Mouse (Mus musculus): ENCODE results near the gene Gm5148. TPM values are rescaled to one million over a fixed set of nuclear protein-coding genes. Genes with fewer than 3 reads are reported as not detected.

Gene Gm5148
- polyA plus RNA-seq, 1 experiment from 2014 or later = 5.6 TPM

DNA sequence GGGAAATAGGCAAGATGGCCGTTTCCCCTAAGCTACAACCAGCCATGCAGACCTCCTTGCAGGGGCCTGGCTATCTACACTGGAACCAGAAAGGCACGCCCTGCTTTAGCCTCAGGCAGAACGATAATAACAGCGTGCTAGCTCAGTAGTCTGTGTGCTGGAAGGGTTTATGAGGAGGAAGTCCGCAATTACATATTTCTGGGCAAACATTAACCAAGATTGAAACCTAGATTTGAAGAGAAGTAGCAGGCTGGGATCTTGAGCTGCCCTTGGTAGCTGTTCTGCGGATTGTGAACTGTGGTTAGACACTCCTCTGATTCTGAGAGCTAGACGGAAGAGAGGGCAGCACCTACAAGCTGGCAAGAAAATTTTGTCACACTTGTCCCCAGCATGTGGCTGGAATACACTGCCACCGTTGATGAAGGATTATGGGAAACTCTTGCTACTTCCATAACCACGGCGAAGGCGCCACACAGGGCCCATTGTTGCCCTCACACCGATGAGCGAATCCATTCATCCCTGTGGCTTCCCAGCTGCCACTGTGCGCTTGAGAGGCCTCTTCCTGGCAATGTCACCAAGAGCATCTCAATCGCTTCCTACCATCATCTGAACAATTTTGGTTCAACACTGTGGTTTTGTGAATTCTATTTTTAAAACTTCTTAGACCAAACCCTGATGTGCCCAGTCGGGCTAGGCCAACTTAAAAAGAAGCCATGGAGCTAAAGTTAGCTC is 23.9 kb upstream of the Gm5148 start:
- 84% methylated on average over 16 of the region's 16 CpGs for WGBS
- H3K4me1 ChIP-seq (ENCODE audit: control insufficient read depth, insufficient read depth, low read length) = no peaks in the 10 kb centered on the region
- no peaks in the 10 kb centered on the region for H3K9me3 ChIP-seq (ENCODE audit: control insufficient read depth, low read length)
- no peak overlapping the region for H3K4me2 ChIP-seq (ENCODE audit: low read depth, severe bottlenecking)
- ATAC-seq (ENCODE audit: insufficient number of reproducible peaks, low FRiP score, low TSS enrichment, low read depth) = no peak
- no peaks in the 10 kb centered on the region for H3K36me3 ChIP-seq (ENCODE audit: control insufficient read depth, insufficient read depth, low read length)
- H3K27ac ChIP-seq (replicated peaks; ENCODE audit: low read depth, low read length) = no peak overlapping the region
- H3K9ac ChIP-seq (ENCODE audit: low read length) = no peak overlapping the region
- no peak overlapping the region for H3K4me3 ChIP-seq (ENCODE audit: low read depth, low read length)
- no peaks in the 10 kb centered on the region for H3K27me3 ChIP-seq (ENCODE audit: control insufficient read depth, insufficient read depth, low read length)
- DNase-seq (ENCODE audit: low spot score) = no peak

DNA sequence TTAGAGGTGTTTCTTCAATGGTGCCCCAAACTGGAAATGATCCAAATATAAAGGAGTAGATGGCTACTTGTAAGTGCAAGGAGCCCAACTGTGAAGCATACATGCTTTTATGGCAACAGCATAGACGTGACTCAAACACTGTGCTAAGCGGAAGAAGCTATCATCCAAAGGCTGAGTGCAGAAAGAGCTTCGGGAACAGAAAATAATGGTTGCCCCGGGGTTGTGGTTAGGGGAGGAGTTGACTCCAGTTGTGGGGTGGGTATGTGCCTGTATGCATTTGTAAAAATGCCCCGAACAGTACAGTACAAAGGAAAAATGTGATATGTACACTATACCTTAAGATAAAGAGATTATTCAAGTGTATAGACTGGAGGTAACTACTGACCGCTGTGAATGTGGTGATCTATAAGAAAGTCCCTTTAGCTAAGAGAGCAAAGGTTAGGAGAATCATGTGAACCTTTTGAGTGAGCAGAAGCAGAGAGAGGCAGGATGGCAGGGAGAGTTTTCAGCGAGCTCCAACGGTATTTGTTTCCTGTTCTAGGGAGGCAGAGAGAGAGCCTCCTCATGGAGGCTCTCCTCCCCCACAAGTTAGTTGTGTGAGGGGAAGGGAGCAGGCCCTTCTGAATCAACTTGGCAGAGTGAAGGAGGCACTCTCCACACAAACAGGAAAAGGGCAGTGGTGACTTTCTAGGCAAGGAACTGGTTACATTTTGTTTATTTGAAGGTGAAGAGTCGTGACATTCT is 23.1 kb upstream of the Gm5148 start:
- H3K4me3 ChIP-seq (ENCODE audit: low read depth, low read length) = no peak overlapping the region
- H3K9me3 ChIP-seq (ENCODE audit: control insufficient read depth, low read length) = no peaks in the 10 kb centered on the region
- no peak for ATAC-seq (ENCODE audit: insufficient number of reproducible peaks, low FRiP score, low TSS enrichment, low read depth)
- H3K36me3 ChIP-seq (ENCODE audit: control insufficient read depth, insufficient read depth, low read length) = no peaks in the 10 kb centered on the region
- no peak overlapping the region for H3K4me2 ChIP-seq (ENCODE audit: low read depth, severe bottlenecking)
- DNase-seq (ENCODE audit: low spot score) = no peak
- H3K4me1 ChIP-seq (ENCODE audit: control insufficient read depth, insufficient read depth, low read length) = no peaks in the 10 kb centered on the region
- no peak overlapping the region for H3K9ac ChIP-seq (ENCODE audit: low read length)
- H3K27ac ChIP-seq (replicated peaks; ENCODE audit: low read depth, low read length) = no peak overlapping the region
- whole genome bisulfite sequencing = 85% methylated on average over 9 of the region's 9 CpGs
- H3K27me3 ChIP-seq (ENCODE audit: control insufficient read depth, insufficient read depth, low read length) = no peaks in the 10 kb centered on the region

DNA sequence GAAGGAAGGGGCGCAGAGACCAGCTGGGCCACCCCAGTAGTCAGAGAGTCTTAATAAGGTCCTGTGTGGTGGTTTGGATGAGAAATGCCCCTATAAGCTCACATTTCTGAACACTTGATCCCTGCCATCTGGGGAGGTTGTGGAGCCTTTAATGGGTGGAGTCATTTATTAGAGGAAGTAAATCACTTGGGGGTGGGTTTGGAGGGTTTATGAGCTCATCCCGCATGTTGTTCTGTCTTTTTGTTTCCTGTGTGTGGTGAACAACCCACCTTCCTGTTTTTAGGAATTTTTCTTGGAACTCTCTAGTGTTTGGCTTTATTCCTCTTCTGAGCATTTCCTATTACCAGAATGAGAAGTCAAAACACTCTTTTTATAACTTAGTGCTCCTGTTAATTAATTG is 19.8 kb upstream of the Gm5148 start:
- Histone ChIP-seq H3K4me3 (ENCODE audit: low read depth, low read length) (no peak overlapping the region), H3K27ac (replicated peaks; ENCODE audit: low read depth, low read length) (no peak overlapping the region), H3K4me1 (ENCODE audit: control insufficient read depth, insufficient read depth, low read length) (no peaks in the 10 kb centered on the region), H3K27me3 (ENCODE audit: control insufficient read depth, insufficient read depth, low read length) (no peaks in the 10 kb centered on the region), H3K36me3 (ENCODE audit: control insufficient read depth, insufficient read depth, low read length) (no peaks in the 10 kb centered on the region), H3K9ac (ENCODE audit: low read length) (no peak overlapping the region), H3K4me2 (ENCODE audit: low read depth, severe bottlenecking) (no peak overlapping the region), H3K9me3 (ENCODE audit: control insufficient read depth, low read length) (no peaks in the 10 kb centered on the region)
- WGBS = 44% methylated on average over 2 of the region's 2 CpGs
- DNase-seq (ENCODE audit: low spot score) = no peak
- no peak for ATAC-seq (ENCODE audit: insufficient number of reproducible peaks, low FRiP score, low TSS enrichment, low read depth)

DNA sequence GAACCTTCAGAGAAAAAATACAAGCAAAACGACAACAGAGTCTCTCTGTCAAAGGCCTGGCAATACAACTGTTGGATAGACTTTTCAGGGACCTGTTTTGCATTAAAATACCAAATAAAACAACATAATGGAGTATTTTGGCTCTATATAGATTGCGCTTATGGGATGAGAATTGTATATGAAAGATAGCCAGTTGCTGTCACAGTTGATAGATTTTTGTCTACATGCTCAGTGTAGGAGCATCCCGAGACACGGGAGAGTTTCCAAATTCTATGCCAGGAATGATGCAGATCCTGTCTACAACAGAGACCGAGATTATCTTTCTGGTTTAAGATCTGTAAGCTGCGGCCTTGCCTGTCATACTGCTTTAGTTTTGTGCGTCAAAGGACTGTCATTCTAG is 15.7 kb upstream of the Gm5148 start:
- Histone ChIP-seq H3K9ac (ENCODE audit: low read length) (no peak overlapping the region), H3K4me2 (ENCODE audit: low read depth, severe bottlenecking) (no peak overlapping the region), H3K36me3 (ENCODE audit: control insufficient read depth, insufficient read depth, low read length) (no peaks in the 10 kb centered on the region), H3K27me3 (ENCODE audit: control insufficient read depth, insufficient read depth, low read length) (no peaks in the 10 kb centered on the region), H3K4me3 (ENCODE audit: low read depth, low read length) (no peak overlapping the region), H3K9me3 (ENCODE audit: control insufficient read depth, low read length) (no peaks in the 10 kb centered on the region), H3K27ac (replicated peaks; ENCODE audit: low read depth, low read length) (no peak overlapping the region), H3K4me1 (ENCODE audit: control insufficient read depth, insufficient read depth, low read length) (no peaks in the 10 kb centered on the region)
- no peak for DNase-seq (ENCODE audit: low spot score)
- WGBS = 89% methylated on average over 7 of the region's 7 CpGs
- ATAC-seq (ENCODE audit: insufficient number of reproducible peaks, low FRiP score, low TSS enrichment, low read depth) = no peak

DNA sequence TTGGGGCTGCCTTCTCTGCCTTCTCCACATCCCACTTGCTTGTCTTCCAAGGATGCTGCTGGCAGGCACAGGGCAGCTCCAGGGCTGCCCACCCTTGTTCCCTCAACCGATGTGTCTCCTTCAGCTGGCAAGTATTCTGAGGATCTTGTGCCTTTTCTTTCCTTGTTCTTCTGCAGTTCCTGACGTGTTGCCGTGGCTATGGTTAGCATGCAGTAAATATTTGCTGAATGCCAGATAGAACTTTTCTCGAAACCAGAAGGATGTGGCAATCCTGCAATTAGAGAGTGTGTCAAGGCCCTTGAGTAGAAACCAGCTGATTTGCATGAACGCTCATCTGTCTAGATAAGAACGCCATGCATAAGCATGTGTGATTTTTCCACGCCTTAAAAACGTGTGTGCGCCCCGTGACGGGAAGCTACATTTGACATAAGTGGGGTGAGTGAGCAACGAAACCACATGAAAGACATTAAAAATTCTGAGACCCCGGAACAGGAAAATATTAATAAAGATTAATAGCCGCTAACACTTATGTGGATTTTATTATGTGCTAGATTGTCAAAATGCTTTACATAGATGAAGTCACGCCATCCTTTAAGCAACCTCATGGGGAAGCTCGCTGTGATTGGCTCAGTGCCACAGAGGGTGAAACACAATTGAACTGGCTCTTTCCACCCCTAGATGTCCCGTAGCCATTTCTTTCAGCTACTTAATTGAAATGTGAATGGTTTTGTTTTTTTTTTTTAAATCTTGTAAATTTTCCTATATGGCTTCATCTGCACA is 14.1 kb upstream of the Gm5148 start:
- DNase-seq (ENCODE audit: low spot score) (no peak), ATAC-seq (ENCODE audit: insufficient number of reproducible peaks, low FRiP score, low TSS enrichment, low read depth) (no peak)
- no peaks in the 10 kb centered on the region for H3K4me1 ChIP-seq (ENCODE audit: control insufficient read depth, insufficient read depth, low read length)
- WGBS = 87% methylated on average over 17 of the region's 17 CpGs
- H3K4me2 ChIP-seq (ENCODE audit: low read depth, severe bottlenecking) = no peak overlapping the region
- no peak overlapping the region for H3K4me3 ChIP-seq (ENCODE audit: low read depth, low read length)
- H3K9me3 ChIP-seq (ENCODE audit: control insufficient read depth, low read length) = no peaks in the 10 kb centered on the region
- no peak overlapping the region for H3K27ac ChIP-seq (replicated peaks; ENCODE audit: low read depth, low read length)
- no peaks in the 10 kb centered on the region for H3K27me3 ChIP-seq (ENCODE audit: control insufficient read depth, insufficient read depth, low read length)
- H3K36me3 ChIP-seq (ENCODE audit: control insufficient read depth, insufficient read depth, low read length) = no peaks in the 10 kb centered on the region
- H3K9ac ChIP-seq (ENCODE audit: low read length) = no peak overlapping the region

DNA sequence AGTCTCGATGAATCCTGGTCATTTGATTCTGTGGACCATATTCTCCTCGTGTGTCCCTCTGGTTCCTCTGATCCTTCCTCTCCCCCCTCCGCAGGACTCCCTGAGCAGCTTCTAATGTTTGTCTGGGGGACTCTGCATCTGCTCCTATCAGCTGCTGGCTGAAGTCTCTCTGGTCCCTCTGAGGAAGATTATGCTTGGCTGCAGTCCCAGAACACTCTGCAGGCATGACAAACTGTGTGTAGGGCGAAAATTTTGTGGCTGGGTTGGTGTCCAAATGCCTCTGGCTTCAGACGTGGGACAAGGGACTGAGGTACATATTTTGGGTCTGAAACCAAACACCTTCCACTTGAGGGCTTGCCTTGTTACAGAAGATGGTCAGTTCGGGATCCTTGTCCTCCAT is 13.1 kb upstream of the Gm5148 start:
- H3K4me1 ChIP-seq (ENCODE audit: control insufficient read depth, insufficient read depth, low read length) = no peaks in the 10 kb centered on the region
- ATAC-seq (ENCODE audit: insufficient number of reproducible peaks, low FRiP score, low TSS enrichment, low read depth) = no peak
- no peak overlapping the region for H3K27ac ChIP-seq (replicated peaks; ENCODE audit: low read depth, low read length)
- no peak overlapping the region for H3K4me3 ChIP-seq (ENCODE audit: low read depth, low read length)
- no peak for DNase-seq (ENCODE audit: low spot score)
- H3K4me2 ChIP-seq (ENCODE audit: low read depth, severe bottlenecking) = no peak overlapping the region
- no peak overlapping the region for H3K9ac ChIP-seq (ENCODE audit: low read length)
- 74% methylated on average over 6 of the region's 6 CpGs for WGBS
- no peaks in the 10 kb centered on the region for H3K36me3 ChIP-seq (ENCODE audit: control insufficient read depth, insufficient read depth, low read length)
- no peaks in the 10 kb centered on the region for H3K27me3 ChIP-seq (ENCODE audit: control insufficient read depth, insufficient read depth, low read length)
- no peaks in the 10 kb centered on the region for H3K9me3 ChIP-seq (ENCODE audit: control insufficient read depth, low read length)

DNA sequence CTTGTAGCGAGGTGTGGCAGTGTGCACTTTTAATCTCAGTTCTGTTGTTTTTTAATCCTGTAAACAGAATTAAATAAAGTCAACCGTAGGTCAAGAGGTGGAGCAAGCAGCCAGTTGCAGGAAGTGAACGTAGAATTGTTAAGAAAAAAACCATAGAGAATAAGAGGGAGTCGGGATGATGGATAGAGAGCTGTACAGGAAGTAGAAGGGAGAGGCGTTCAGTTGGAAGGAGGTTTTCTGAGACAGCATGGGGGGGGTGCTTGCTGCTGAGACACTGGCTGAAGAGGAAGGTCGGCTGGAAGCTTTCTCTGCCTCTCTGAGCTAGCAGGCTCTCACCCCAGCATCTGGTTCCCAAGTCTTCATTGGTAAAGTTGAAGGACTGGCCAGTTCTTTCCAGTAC is 10.9 kb upstream of the Gm5148 start:
- Histone ChIP-seq H3K9me3 (ENCODE audit: control insufficient read depth, low read length) (no peaks in the 10 kb centered on the region), H3K9ac (ENCODE audit: low read length) (no peak overlapping the region)
- 77% methylated on average over 6 of the region's 6 CpGs for WGBS

DNA sequence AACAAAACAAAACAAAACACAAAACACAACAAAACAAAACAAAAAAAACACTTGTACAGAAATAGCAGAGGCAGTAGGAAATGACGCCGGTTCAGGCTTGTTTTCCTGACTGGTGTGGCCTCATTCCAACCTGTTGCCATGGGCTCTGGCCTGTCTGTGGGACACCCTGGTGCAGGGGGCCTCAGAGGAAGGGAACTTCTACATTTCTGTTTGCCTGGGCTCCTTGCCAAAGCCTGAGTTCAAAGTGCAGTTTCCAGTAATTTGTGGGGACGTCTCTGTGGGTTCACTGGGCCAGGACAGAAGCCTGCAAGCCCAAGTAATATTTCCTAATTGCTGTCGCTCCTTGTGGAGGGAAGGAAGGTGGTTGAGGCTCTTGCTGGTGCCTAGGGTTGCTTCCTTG is 4.9 kb upstream of the Gm5148 start:
- ATAC-seq (ENCODE audit: insufficient number of reproducible peaks, low FRiP score, low TSS enrichment, low read depth) (no peak), DNase-seq (ENCODE audit: low spot score) (no peak)
- no peak overlapping the region for H3K4me2 ChIP-seq (ENCODE audit: low read depth, severe bottlenecking)
- no peak overlapping the region for H3K27ac ChIP-seq (replicated peaks; ENCODE audit: low read depth, low read length)
- peaks cover 9% of the 10 kb centered on the region for H3K4me1 ChIP-seq (ENCODE audit: control insufficient read depth, insufficient read depth, low read length)
- H3K27me3 ChIP-seq (ENCODE audit: control insufficient read depth, insufficient read depth, low read length) = no peaks in the 10 kb centered on the region
- H3K4me3 ChIP-seq (ENCODE audit: low read depth, low read length) = no peak overlapping the region
- H3K9ac ChIP-seq (ENCODE audit: low read length) = no peak overlapping the region
- 58% methylated on average over 4 of the region's 4 CpGs for WGBS
- no peaks in the 10 kb centered on the region for H3K9me3 ChIP-seq (ENCODE audit: control insufficient read depth, low read length)
- no peaks in the 10 kb centered on the region for H3K36me3 ChIP-seq (ENCODE audit: control insufficient read depth, insufficient read depth, low read length)

More for the DNA sequence above, 10.9 kb upstream of the Gm5148 start:
- no peak overlapping the region for H3K4me3 ChIP-seq (ENCODE audit: low read depth, low read length)
- no peaks in the 10 kb centered on the region for H3K27me3 ChIP-seq (ENCODE audit: control insufficient read depth, insufficient read depth, low read length)
- ATAC-seq (ENCODE audit: insufficient number of reproducible peaks, low FRiP score, low TSS enrichment, low read depth) (no peak), DNase-seq (ENCODE audit: low spot score) (no peak)
- H3K27ac ChIP-seq (replicated peaks; ENCODE audit: low read depth, low read length) = no peak overlapping the region
- no peak overlapping the region for H3K4me2 ChIP-seq (ENCODE audit: low read depth, severe bottlenecking)
- no peaks in the 10 kb centered on the region for H3K36me3 ChIP-seq (ENCODE audit: control insufficient read depth, insufficient read depth, low read length)
- H3K4me1 ChIP-seq (ENCODE audit: control insufficient read depth, insufficient read depth, low read length) = no peaks in the 10 kb centered on the region

All from limb, embryonic 11.5 days (tissue).